Mouse (Mus musculus) C3H10T1/2 (cell line): Measurements from ENCODE around the gene Dph6. TPM values are rescaled to one million over a fixed set of nuclear protein-coding genes. Genes with fewer than 3 reads are reported as not detected.

Experiments used
- polyA plus RNA-seq, 2 experiments: library from polyadenylated mRNA; unstranded; fragments of >200 nt; fragmentation: generic; extraction: Trizol; gene quantifications; one replicate each; pipeline ENCODE4 v1.2.1; 2012; ENCODE audit warnings: missing spikeins in 2 of 2

The Dph6 gene
- 1 to 10 TPM; 1.5 to 4.7 TPM for polyA plus RNA-seq

DNA sequence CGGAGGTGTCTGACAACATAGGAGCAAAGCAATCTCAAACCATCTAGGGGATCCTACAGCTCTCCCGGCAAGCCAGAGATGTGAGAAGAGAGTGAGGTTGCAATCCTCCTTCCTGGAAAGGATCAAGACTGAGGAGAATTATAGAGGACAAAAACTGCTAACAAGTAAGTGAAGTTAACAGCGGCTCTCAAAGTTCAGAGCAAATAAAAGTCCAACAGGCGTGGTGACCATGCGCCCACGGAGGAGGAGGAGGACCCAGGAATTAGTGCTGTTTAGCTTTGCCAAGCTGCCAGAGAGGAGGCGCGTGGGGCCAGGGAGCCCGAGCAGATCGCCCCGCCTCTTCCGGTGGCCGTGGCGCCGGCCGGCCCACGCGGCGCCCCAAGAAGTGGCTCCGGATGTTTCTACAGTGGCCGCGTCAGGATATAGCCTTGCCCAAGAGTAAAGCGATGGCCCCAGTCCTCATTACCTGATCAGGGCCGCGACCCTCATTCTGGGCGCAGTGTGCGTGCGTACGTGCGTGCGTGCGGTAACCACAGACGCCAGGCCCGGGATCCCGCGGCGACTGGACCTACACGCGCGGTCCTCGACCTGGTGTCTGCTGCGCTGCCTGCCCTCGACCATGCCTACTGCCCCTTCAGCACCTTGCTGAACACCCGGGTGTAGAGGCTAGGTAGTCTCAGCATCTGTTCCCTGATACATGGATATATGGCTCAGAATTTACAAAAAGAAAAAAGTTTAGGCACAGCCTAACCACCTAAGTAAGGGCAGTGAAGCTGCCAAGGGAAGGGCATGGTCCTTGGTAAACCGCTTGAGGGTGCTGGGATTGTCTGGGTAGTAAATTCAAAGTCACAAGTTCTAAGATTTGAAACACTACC, at the start of gene Dph6:
TSS of gene Dph6 (minus strand) at position 600 of the 875 bp plus-strand sequence.

